Mouse (Mus musculus) MEL (cell line): Measurements from ENCODE around the gene Spaca9. TPM values are rescaled to one million over a fixed set of nuclear protein-coding genes. Genes with fewer than 3 reads are reported as not detected.

Experiments
- DNase-seq: peaks from one replicate; pipeline ENCODE4 v3.0.0; 2011; ENCODE audit warnings: low read depth, low spot score
- H3K27ac ChIP-seq: 2 replicates; pipeline ENCODE4 v1.5.1; 2012; ENCODE audit warnings: low read depth, mild to moderate bottlenecking, control low read depth, low read length, moderate library complexity; ENCODE audit not compliant: control insufficient read depth
- H3K27me3 ChIP-seq, 2 experiments: fragments of 150-350 bp in 1 of 2; sonication (generic) in 1 of 2; 2 replicates each; pipeline ENCODE4 v1.6.1; 2012; ENCODE audit warnings: low read length in 2 of 2, mild to moderate bottlenecking in 2 of 2, improper control_type of control experiment in 1 of 2, moderate library complexity in 1 of 2; ENCODE audit not compliant: insufficient read depth in 2 of 2, control insufficient read depth in 1 of 2
- H3K36me3 ChIP-seq, 2 experiments: 2 replicates each; pipeline ENCODE4 v1.6.1; 2012 to 2014; ENCODE audit warnings: low read length in 2 of 2, improper control_type of control experiment in 1 of 2, inconsistent platforms in 1 of 2, mild to moderate bottlenecking in 1 of 2; ENCODE audit not compliant: insufficient read depth in 2 of 2, control insufficient read depth in 1 of 2
- H3K4me1 ChIP-seq, 2 experiments: fragments of 150-350 bp in 1 of 2; sonication (generic) in 1 of 2; 2 replicates each; pipeline ENCODE4 v1.6.1; 2012; ENCODE audit warnings: low read length in 2 of 2, improper control_type of control experiment in 1 of 2, mild to moderate bottlenecking in 1 of 2; ENCODE audit not compliant: insufficient read depth in 2 of 2, control insufficient read depth in 1 of 2
- H3K4me3 ChIP-seq, 2 experiments: fragments of 150-350 bp in 1 of 2; sonication (generic) in 1 of 2; 2 replicates each; pipeline ENCODE4 v1.5.1; 2012; ENCODE audit warnings: low read depth in 2 of 2, low read length in 2 of 2, mild to moderate bottlenecking in 2 of 2, moderate library complexity in 2 of 2, control low read depth in 1 of 2, improper control_type of control experiment in 1 of 2; ENCODE audit not compliant: control insufficient read depth in 1 of 2, insufficient read depth in 1 of 2
- H3K79me2 ChIP-seq: 2 replicates; pipeline ENCODE4 v1.6.1; 2012; ENCODE audit warnings: mild to moderate bottlenecking, low read length, moderate library complexity; ENCODE audit not compliant: control insufficient read depth, poor library complexity, insufficient read depth
- H3K9ac ChIP-seq: 2 replicates; pipeline ENCODE4 v1.6.1; 2012; ENCODE audit warnings: low read depth, mild to moderate bottlenecking, control low read depth, low read length, moderate library complexity; ENCODE audit not compliant: control insufficient read depth, poor library complexity, severe bottlenecking
- H3K9me3 ChIP-seq: fragments of 150-350 bp; sonication (generic); replicated peaks from 2 replicates; pipeline ENCODE4 v1.6.1; 2012; ENCODE audit warnings: mild to moderate bottlenecking, low read length, improper control_type of control experiment, moderate library complexity; ENCODE audit not compliant: insufficient read depth
- CTCF ChIP-seq, 3 experiments: IDR thresholded peaks in 2 of 3; conservative IDR thresholded peaks in 1 of 3; 2 replicates each; pipeline ENCODE4 v1.5.1; 2011 to 2012; ENCODE audit warnings: low read length in 3 of 3, low read depth in 2 of 3, mild to moderate bottlenecking in 2 of 3, improper control_type of control experiment in 1 of 3, inconsistent platforms in 1 of 3, mixed read lengths in 1 of 3, moderate library complexity in 1 of 3; ENCODE audit not compliant: control insufficient read depth in 1 of 3, insufficient read depth in 1 of 3, poor library complexity in 1 of 3, severe bottlenecking in 1 of 3
- ELF1 ChIP-seq: IDR thresholded peaks from 2 replicates; pipeline ENCODE4 v1.6.1; 2014; ENCODE audit warnings: low read depth, mild to moderate bottlenecking, inconsistent platforms, low read length, improper control_type of control experiment, moderate library complexity
- HCFC1 ChIP-seq: IDR thresholded peaks from 2 replicates; pipeline ENCODE4 v1.6.1; 2012; ENCODE audit warnings: low read depth, mild to moderate bottlenecking, inconsistent platforms, low read length, improper control_type of control experiment, moderate library complexity
- JUND ChIP-seq: IDR thresholded peaks from 2 replicates; pipeline ENCODE4 v1.6.1; 2011; ENCODE audit warnings: low read depth, mild to moderate bottlenecking, improper control_type of control experiment, low read length
- KAT2A ChIP-seq: conservative IDR thresholded peaks from 2 replicates; pipeline ENCODE4 v1.6.1; 2012; ENCODE audit warnings: low read depth, low read length, improper control_type of control experiment, inconsistent platforms
- MEF2A ChIP-seq: IDR thresholded peaks from 2 replicates; pipeline ENCODE4 v1.6.1; 2014; ENCODE audit warnings: low read depth, mild to moderate bottlenecking, inconsistent platforms, low read length, improper control_type of control experiment; ENCODE audit not compliant: poor library complexity, insufficient replicate concordance, severe bottlenecking; ENCODE audit errors: extremely low read depth
- MXI1 ChIP-seq: IDR thresholded peaks from 2 replicates; pipeline ENCODE4 v1.6.1; 2011; ENCODE audit warnings: mild to moderate bottlenecking, low read depth, low read length, improper control_type of control experiment
- POLR2A ChIP-seq, 2 experiments: IDR thresholded peaks; 2 replicates each; pipeline ENCODE4 v1.6.1; 2011 to 2012; ENCODE audit warnings: low read length in 2 of 2, mild to moderate bottlenecking in 2 of 2, control low read depth in 1 of 2, improper control_type of control experiment in 1 of 2, low read depth in 1 of 2, moderate library complexity in 1 of 2; ENCODE audit not compliant: control insufficient read depth in 1 of 2, insufficient read depth in 1 of 2, poor library complexity in 1 of 2
- POLR2AphosphoS5 ChIP-seq: IDR thresholded peaks from 2 replicates; pipeline ENCODE4 v1.6.1; 2012; ENCODE audit warnings: low read depth, borderline replicate concordance, mild to moderate bottlenecking, inconsistent platforms, low read length, moderate library complexity, mixed read lengths
- RAD21 ChIP-seq: IDR thresholded peaks from 2 replicates; pipeline ENCODE4 v1.6.1; 2011; ENCODE audit warnings: mild to moderate bottlenecking, low read depth, low read length, improper control_type of control experiment
- SMC3 ChIP-seq: IDR thresholded peaks from 2 replicates; pipeline ENCODE4 v1.6.1; 2011; ENCODE audit warnings: low read depth, low read length, improper control_type of control experiment
- TBP ChIP-seq: IDR thresholded peaks from 2 replicates; pipeline ENCODE4 v1.8.0; 2011; ENCODE audit warnings: low read depth, low read length, improper control_type of control experiment
- USF1 ChIP-seq: IDR thresholded peaks from 2 replicates; pipeline ENCODE4 v1.6.1; 2014; ENCODE audit warnings: low read depth, mild to moderate bottlenecking, inconsistent platforms, low read length, improper control_type of control experiment, moderate library complexity
- ZC3H11A ChIP-seq: IDR thresholded peaks from 2 replicates; pipeline ENCODE4 v1.6.1; 2012; ENCODE audit warnings: low read depth, mild to moderate bottlenecking, inconsistent platforms, low read length, improper control_type of control experiment
- ZKSCAN1 ChIP-seq: IDR thresholded peaks from 2 replicates; pipeline ENCODE4 v1.6.1; 2012; ENCODE audit warnings: low read depth, mild to moderate bottlenecking, inconsistent platforms, low read length, improper control_type of control experiment, moderate library complexity
- polyA plus RNA-seq, 2 experiments: library from polyadenylated mRNA; stranded (reverse) in 1 of 2; unstranded in 1 of 2; fragments of >175 nt in 1 of 2; fragments of >200 nt in 1 of 2; gene quantifications; 2 replicates each; pipeline versions ENCODE4 v1.2.1 to v1.2.4; 2012; ENCODE audit warnings: low replicate concordance in 2 of 2, low read depth in 1 of 2; ENCODE audit not compliant: insufficient read length in 2 of 2, insufficient read depth in 1 of 2, missing spikeins in 1 of 2
- total RNA-seq: library from RNA; depleted of rRNA; stranded (reverse); fragments of 300-350 nt; gene quantifications from 2 replicates; pipeline ENCODE4 v1.2.3, GENCODE M21; 2012

Spaca9 gene
- total and polyA plus RNA-seq, 3 experiments = 0.92 to 5.4 TPM; not detected in 1

- Histone ChIP-seq H3K9me3 (no peaks in the 10 kb centered on the region), H3K36me3 (no peaks in the 10 kb centered on the region; a peak in 1 of 4 replicates), H3K27me3 (no peaks in the 10 kb centered on the region), H3K79me2 (no peaks in the 10 kb centered on the region), H3K4me1 (no peaks in the 10 kb centered on the region), H3K9ac (no peak overlapping the region), H3K4me3 (no peak overlapping the region), H3K27ac (no peak overlapping the region)
- DNase-seq = peak; percentile 64
- TF ChIP-seq KAT2A (no peak), TBP (no peak), SMC3 (peak; percentile 74), CTCF (IDR thresholded peaks at IDR 0.05 in 2 of 3, conservative IDR thresholded peaks at IDR 0.05 in 1 of 3; ENCODE audit: control insufficient read depth in 1 of 3, insufficient read depth in 1 of 3, low read depth in 2 of 3, low read length in 3 of 3, poor library complexity in 1 of 3, severe bottlenecking in 1 of 3) (peak; percentile 77 to 81 (median 80)), RAD21 (peak; percentile 65), ZC3H11A (peak; percentile 67), HCFC1 (0 out of 2 replicates have a peak, but pooled peaks have one; percentile 20)
Measured at GRCm38 (mm10) chr2:28688431-28688830, 11.1 kb downstream of the Spaca9 start.

GRCm38 (mm10) chr2:28685895-28686294, 13.6 kb downstream of the Spaca9 start:
- Histone ChIP-seq H3K27me3 (no peaks in the 10 kb centered on the region), H3K4me1 (no peaks in the 10 kb centered on the region), H3K4me3 (no peak overlapping the region), H3K36me3 (no peaks in the 10 kb centered on the region; a peak in 1 of 4 replicates), H3K9me3 (no peaks in the 10 kb centered on the region), H3K79me2 (no peaks in the 10 kb centered on the region), H3K27ac (no peak overlapping the region), H3K9ac (no peak overlapping the region)
- DNase-seq = no peak
- TF ChIP-seq USF1 = no peak
- no peak for TF ChIP-seq POLR2AphosphoS5
- no peak for TF ChIP-seq SMC3
- no peak for TF ChIP-seq MXI1
- no peak for TF ChIP-seq KAT2A
- TF ChIP-seq ZKSCAN1 = no peak
- TF ChIP-seq JUND = no peak
- no peak for TF ChIP-seq POLR2A (IDR thresholded peaks at IDR 0.05; ENCODE audit: control insufficient read depth in 1 of 2, insufficient read depth in 1 of 2, low read depth in 1 of 2, low read length in 2 of 2, poor library complexity in 1 of 2)

GRCm38 (mm10) chr2:28681718-28682117, 17.8 kb downstream of the Spaca9 start:
- Histone ChIP-seq H3K4me1 (no peaks in the 10 kb centered on the region), H3K9ac (no peak overlapping the region), H3K79me2 (no peaks in the 10 kb centered on the region), H3K4me3 (no peak overlapping the region), H3K27ac (no peak overlapping the region), H3K36me3 (no peaks in the 10 kb centered on the region; a peak in 1 of 4 replicates), H3K9me3 (no peaks in the 10 kb centered on the region), H3K27me3 (no peaks in the 10 kb centered on the region)
- DNase-seq = peak; percentile 49
- TF ChIP-seq ELF1 (no peak), HCFC1 (no peak), MEF2A (no peak)
